Mouse (Mus musculus) WW6 (cell line): Measurements from ENCODE around the gene Sema3c.

Source experiments
- DNase-seq: peaks from one replicate; pipeline ENCODE4 v3.0.0-alpha.2; 2013; ENCODE audit warnings: low read depth, low spot score

Sema3c gene

GRCm38 (mm10) chr5:17776571-17776970, 202.5 kb downstream of the Sema3c start:
- DNase-seq: peak; percentile 97
